ENCODE assay signal across 8 mouse cellular contexts in genomic region chr11:61494129-61494997, GRCm38 (mm10). TPM values are rescaled to one million over a fixed set of nuclear protein-coding genes. Genes with fewer than 3 reads are reported as not detected.
DNase-seq lines count a peak whose midpoint lies in the region; ATAC-seq and TF ChIP-seq lines count a peak whose summit lies in the region.

Mapk7 (minus strand) TSS chr11:61494406.

- WGBS in forebrain, embryonic 12.5 days: under 1% methylated on average over 60 of the region's 62 CpGs
- under 1% methylated on average over 61 of the region's 62 CpGs for WGBS in heart, postnatal 0 days
- WGBS in neural tube, embryonic 15.5 days: under 1% methylated on average over 59 of the region's 62 CpGs

- ATAC-seq in forebrain, embryonic 12.5 days (ENCODE audit: low FRiP score): peak; percentile 97
- peak; percentile 97 for ATAC-seq in heart, postnatal 0 days (ENCODE audit: insufficient read depth, low read depth)
- peak; percentile 98 for ATAC-seq in neural tube, embryonic 15.5 days (ENCODE audit: low FRiP score)

- peak within 1 kb of the TSS; percentile 38; the same call in 1 of the 2 replicates for H3K27ac ChIP-seq in ES-Bruce4 (ENCODE audit: insufficient read depth, low read length)
- H3K27ac ChIP-seq in forebrain, embryonic 12.5 days: peak within 1 kb of the TSS; percentile 91
- H3K27ac ChIP-seq in heart, postnatal 0 days (ENCODE audit: low read depth): peak within 1 kb of the TSS; percentile 87
- peak within 1 kb of the TSS; percentile 94 for H3K27ac ChIP-seq in neural tube, embryonic 15.5 days (replicated peaks)

- peak within 1 kb of the TSS; percentile 85 for H3K4me2 ChIP-seq in forebrain, embryonic 12.5 days
- peak within 1 kb of the TSS; percentile 70 for H3K4me2 ChIP-seq in heart, postnatal 0 days (ENCODE audit: low read depth, low read length)
- peak within 1 kb of the TSS; percentile 70 for H3K4me2 ChIP-seq in neural tube, embryonic 15.5 days

- TF ChIP-seq POLR2A in ES-Bruce4 (IDR thresholded peaks at IDR 0.05; ENCODE audit: insufficient read depth, low read length): no peak

- H3K9me3 ChIP-seq in ES-Bruce4 (replicated peaks; ENCODE audit: control insufficient read depth, insufficient read depth, low read length, poor library complexity, severe bottlenecking): no peaks in the 10 kb centered on the region
- H3K9me3 ChIP-seq in forebrain, embryonic 12.5 days: no peaks in the 10 kb centered on the region
- H3K9me3 ChIP-seq in heart, postnatal 0 days (replicated peaks; ENCODE audit: control insufficient read depth, low read length): no peaks in the 10 kb centered on the region
- no peaks in the 10 kb centered on the region for H3K9me3 ChIP-seq in neural tube, embryonic 15.5 days (replicated peaks)

- H3K4me1 ChIP-seq in ES-Bruce4 (ENCODE audit: control insufficient read depth, insufficient read depth, low read length): no peaks in the 10 kb centered on the region
- H3K4me1 ChIP-seq in forebrain, embryonic 12.5 days: peaks cover 27% of the 10 kb centered on the region
- H3K4me1 ChIP-seq in heart, postnatal 0 days (ENCODE audit: control insufficient read depth, insufficient read depth): peaks cover 12% of the 10 kb centered on the region; the same call in 1 of the 2 replicates
- peaks cover 42% of the 10 kb centered on the region for H3K4me1 ChIP-seq in neural tube, embryonic 15.5 days

- H3K36me3 ChIP-seq in ES-Bruce4 (ENCODE audit: control insufficient read depth, insufficient read depth, low read length, poor library complexity, severe bottlenecking): peaks cover 25% of the 10 kb centered on the region
- H3K36me3 ChIP-seq in forebrain, embryonic 12.5 days (replicated peaks): peaks cover 33% of the 10 kb centered on the region
- H3K36me3 ChIP-seq in heart, postnatal 0 days (replicated peaks; ENCODE audit: control insufficient read depth, insufficient read depth, low read length): peaks cover 27% of the 10 kb centered on the region
- peaks cover 25% of the 10 kb centered on the region for H3K36me3 ChIP-seq in neural tube, embryonic 15.5 days

- no peak for TF ChIP-seq CTCF in ES-Bruce4 (IDR thresholded peaks at IDR 0.05; ENCODE audit: low read depth, low read length)
- TF ChIP-seq CTCF in heart, postnatal 0 days (IDR thresholded peaks at IDR 0.05; ENCODE audit: low read depth): no peak

- H3K27me3 ChIP-seq in ES-Bruce4 (ENCODE audit: control insufficient read depth, insufficient read depth, low read length, poor library complexity, severe bottlenecking): no peaks in the 10 kb centered on the region
- no peaks in the 10 kb centered on the region for H3K27me3 ChIP-seq in forebrain, embryonic 12.5 days
- H3K27me3 ChIP-seq in heart, postnatal 0 days (ENCODE audit: control insufficient read depth, insufficient read depth, low read length): no peaks in the 10 kb centered on the region
- H3K27me3 ChIP-seq in neural tube, embryonic 15.5 days (replicated peaks): no peaks in the 10 kb centered on the region

- peak within 1 kb of the TSS; percentile 87 for H3K9ac ChIP-seq in ES-Bruce4 (ENCODE audit: low read depth, poor library complexity, severe bottlenecking)
- H3K9ac ChIP-seq in forebrain, embryonic 12.5 days: peak within 1 kb of the TSS; percentile 92
- peak within 1 kb of the TSS; percentile 61 for H3K9ac ChIP-seq in heart, postnatal 0 days (replicated peaks; ENCODE audit: low read depth, low read length)
- peak within 1 kb of the TSS; percentile 92 for H3K9ac ChIP-seq in neural tube, embryonic 15.5 days (replicated peaks)

- peak; percentile 94 for DNase-seq in c-Kit-positive CD71-positive TER-119-positive erythroid progenitor cells, embryonic 14.5 days (ENCODE audit: low spot score)
- DNase-seq in heart, postnatal 0 days (ENCODE audit: low spot score): peak; percentile 98
- DNase-seq in kidney, postnatal 4 days: peak; percentile 99
- peak; percentile 97 to 98 for DNase-seq in lung, adult 18-20 months
- peak; percentile 98 for DNase-seq in testis, postnatal 14 days (ENCODE audit: low spot score)

- peak within 1 kb of the TSS; percentile 96 for H3K4me3 ChIP-seq in ES-Bruce4 (ENCODE audit: low read depth, low read length)
- H3K4me3 ChIP-seq in forebrain, embryonic 12.5 days (replicated peaks): peak within 1 kb of the TSS; percentile 86
- H3K4me3 ChIP-seq in heart, postnatal 0 days (ENCODE audit: low read depth, low read length): peak within 1 kb of the TSS; percentile 69
- H3K4me3 ChIP-seq in neural tube, embryonic 15.5 days (replicated peaks): peak within 1 kb of the TSS; percentile 92

- TF ChIP-seq EP300 in ES-Bruce4 (IDR thresholded peaks at IDR 0.05; ENCODE audit: insufficient read depth, low read depth, low read length): no peak
- no peak for TF ChIP-seq EP300 in heart, postnatal 0 days (IDR thresholded peaks at IDR 0.05; ENCODE audit: low read depth)

RNA-seq across cellular contexts. Expression of gene Mapk7, which starts in this region (rescaled TPM):
- polyA plus RNA-seq in ES-Bruce4 (2011; ENCODE audit: insufficient read depth, insufficient read length, low read depth, missing spikeins): 33.3 and 35.1 TPM in 2 replicates
- polyA plus RNA-seq in forebrain, embryonic 12.5 days (2016; fragmentation: Nextera tagmentation; extraction: Ambion mirVana): 93.4 and 95.7 TPM in 2 replicates
- 19.7 and 33.5 TPM in 2 replicates for total RNA-seq in heart, postnatal 0 days (2014; rRNA removed; ENCODE audit: low replicate concordance)
- 12.0 and 12.5 TPM in 2 replicates for polyA plus RNA-seq in heart, postnatal 0 days (2015; fragmentation: Nextera tagmentation; extraction: Ambion mirVana)
- 65.9 and 67.7 TPM in 2 replicates for polyA plus RNA-seq in neural tube, embryonic 15.5 days (2015; fragmentation: Nextera tagmentation; extraction: Ambion mirVana)

Comparison
In these comparisons a context has a peak if more than half of its experiments do, and no peak if none do; other contexts are left out.
1. Peak in every context shown above with its lines: DNase-seq, ATAC-seq, H3K4me3 ChIP-seq and H3K27ac ChIP-seq.
2. H3K27ac ChIP-seq: peak in every context shown above with its lines; median percentile 94 in neural tube, embryonic 15.5 days; 91 in forebrain, embryonic 12.5 days; 87 in heart, postnatal 0 days; 38 in ES-Bruce4.